Mouse (Mus musculus) heart, embryonic 12.5 days (tissue): ENCODE measurements around the gene Rab26. TPM values are rescaled to one million over a fixed set of nuclear protein-coding genes. Genes with fewer than 3 reads are reported as not detected.

Experiments
- ATAC-seq: fragments of 200-750 bp; cut with Nextera tagmentation; 2 replicates; pipeline ENCODE4 v1.8.0; 2017; ENCODE audit warnings: moderate TSS enrichment, moderate library complexity; ENCODE audit not compliant: insufficient number of reproducible peaks, low FRiP score
- H3K27ac ChIP-seq: fragments of 300-500 bp; sonication (generic); 2 replicates; pipeline ENCODE4 v1.5.1; 2016; ENCODE audit warnings: mild to moderate bottlenecking, moderate library complexity; ENCODE audit not compliant: poor library complexity, severe bottlenecking
- H3K27me3 ChIP-seq: fragments of 300-500 bp; sonication (generic); replicated peaks from 2 replicates; pipeline ENCODE4 v1.6.1; 2016; ENCODE audit warnings: mild to moderate bottlenecking, moderate library complexity
- H3K36me3 ChIP-seq: fragments of 300-500 bp; sonication (generic); 2 replicates; pipeline ENCODE4 v1.6.1; 2016; ENCODE audit warnings: mild to moderate bottlenecking, moderate library complexity
- H3K4me1 ChIP-seq: fragments of 300-500 bp; sonication (generic); replicated peaks from 2 replicates; pipeline ENCODE4 v1.6.1; 2016; ENCODE audit warnings: mild to moderate bottlenecking
- H3K4me2 ChIP-seq: fragments of 300-500 bp; sonication (generic); 2 replicates; pipeline ENCODE4 v1.6.1; 2016; ENCODE audit warnings: mild to moderate bottlenecking, moderate library complexity
- H3K4me3 ChIP-seq: fragments of 300-500 bp; sonication (generic); 2 replicates; pipeline ENCODE4 v1.5.1; 2016; ENCODE audit warnings: mild to moderate bottlenecking
- H3K9ac ChIP-seq: fragments of 300-500 bp; sonication (generic); 2 replicates; pipeline ENCODE4 v1.6.1; 2016; ENCODE audit warnings: mild to moderate bottlenecking, moderate library complexity
- H3K9me3 ChIP-seq: fragments of 300-500 bp; sonication (generic); replicated peaks from 2 replicates; pipeline ENCODE4 v1.6.1; 2016; ENCODE audit warnings: mild to moderate bottlenecking, moderate library complexity
- WGBS: fragments of 180-500 bp; shearing (Covaris S2); methylation state at CpG from one replicate; pipeline ENCODE4 v1.1.7; 2016; 5-methylcytosine and 5-hydroxymethylcytosine counted together
- polyA plus RNA-seq: library from polyadenylated mRNA; unstranded; fragments of >200 nt; fragmentation: Nextera tagmentation; extraction: Ambion mirVana; gene quantifications from 2 replicates; pipeline ENCODE4 v1.2.1, GENCODE M21; 2016

The Rab26 gene
- polyA plus RNA-seq, 1 experiment from 2014 or later = 1.2 TPM

GRCm38 (mm10) chr17:24488662-24489264, 45.2 kb downstream of the Rab26 start:
- ATAC-seq = peak; percentile 53
- no peaks in the 10 kb centered on the region for H3K9me3 ChIP-seq
- 1% methylated on average over 74 of the region's 81 CpGs for WGBS
- H3K36me3 ChIP-seq = no peaks in the 10 kb centered on the region
- peak overlapping the region; percentile 83 for H3K9ac ChIP-seq
- H3K4me1 ChIP-seq = peaks cover 18% of the 10 kb centered on the region
- H3K27me3 ChIP-seq = peaks cover 55% of the 10 kb centered on the region
- H3K4me2 ChIP-seq = peak overlapping the region; percentile 99
- no peak overlapping the region for H3K27ac ChIP-seq
- peak overlapping the region; percentile 64 for H3K4me3 ChIP-seq

GRCm38 (mm10) chr17:24488186-24488661, 45.8 kb downstream of the Rab26 start, which contains the start of gene Caskin1:
TSS of gene Caskin1 (plus strand) at chr17:24488601.
- H3K27ac ChIP-seq = no peak within 1 kb of the TSS
- peak within 1 kb of the TSS; percentile 83 for H3K9ac ChIP-seq
- H3K9me3 ChIP-seq = no peaks in the 10 kb centered on the region
- under 1% methylated on average over 43 of the region's 45 CpGs for WGBS
- peaks cover 18% of the 10 kb centered on the region for H3K4me1 ChIP-seq
- peak within 1 kb of the TSS; percentile 99 for H3K4me2 ChIP-seq
- H3K36me3 ChIP-seq = no peaks in the 10 kb centered on the region
- peaks cover 55% of the 10 kb centered on the region for H3K27me3 ChIP-seq
- peak within 1 kb of the TSS; percentile 64 for H3K4me3 ChIP-seq
- peak; percentile 31 for ATAC-seq

GRCm38 (mm10) chr17:24485090-24485860, 48.7 kb downstream of the Rab26 start:
- H3K9me3 ChIP-seq = no peaks in the 10 kb centered on the region
- 39% methylated on average over 11 of the region's 11 CpGs for WGBS

GRCm38 (mm10) chr17:24483495-24483894, 50.5 kb downstream of the Rab26 start:
- Histone ChIP-seq H3K27me3 (peaks cover 24% of the 10 kb centered on the region), H3K27ac (no peak overlapping the region), H3K9ac (no peak overlapping the region), H3K9me3 (no peaks in the 10 kb centered on the region), H3K36me3 (no peaks in the 10 kb centered on the region), H3K4me2 (no peak overlapping the region), H3K4me1 (peaks cover 17% of the 10 kb centered on the region), H3K4me3 (no peak overlapping the region)
- WGBS = 81% methylated on average over 3 of the region's 3 CpGs
- ATAC-seq = no peak

More at GRCm38 (mm10) chr17:24485090-24485860, 48.7 kb downstream of the Rab26 start:
- no peak for ATAC-seq
- Histone ChIP-seq H3K9ac (no peak overlapping the region), H3K4me3 (no peak overlapping the region), H3K27me3 (peaks cover 41% of the 10 kb centered on the region), H3K36me3 (no peaks in the 10 kb centered on the region), H3K4me2 (no peak overlapping the region), H3K4me1 (peaks cover 18% of the 10 kb centered on the region), H3K27ac (no peak overlapping the region)

GRCm38 (mm10) chr17:24481027-24481815, 52.8 kb downstream of the Rab26 start:
- H3K4me2 ChIP-seq = no peak overlapping the region
- peaks cover 15% of the 10 kb centered on the region for H3K36me3 ChIP-seq
- no peak overlapping the region for H3K4me3 ChIP-seq
- no peak overlapping the region for H3K27ac ChIP-seq
- peaks cover 21% of the 10 kb centered on the region for H3K4me1 ChIP-seq
- no peaks in the 10 kb centered on the region for H3K9me3 ChIP-seq
- 90% methylated on average over 20 of the region's 20 CpGs for WGBS
- H3K27me3 ChIP-seq = peaks cover 3% of the 10 kb centered on the region; the same call in 1 of the 2 replicates
- no peak for ATAC-seq
- no peak overlapping the region for H3K9ac ChIP-seq

GRCm38 (mm10) chr17:24480201-24480826, 53.7 kb downstream of the Rab26 start:
- no peak overlapping the region for H3K9ac ChIP-seq
- H3K4me2 ChIP-seq = no peak overlapping the region
- peaks cover 16% of the 10 kb centered on the region for H3K4me1 ChIP-seq
- no peak overlapping the region for H3K27ac ChIP-seq
- no peak overlapping the region for H3K4me3 ChIP-seq
- 38% methylated on average over 3 of the region's 3 CpGs for WGBS
- no peak for ATAC-seq
- H3K9me3 ChIP-seq = no peaks in the 10 kb centered on the region
- H3K27me3 ChIP-seq = no peaks in the 10 kb centered on the region; the same call in 1 of the 2 replicates
- peaks cover 24% of the 10 kb centered on the region for H3K36me3 ChIP-seq

GRCm38 (mm10) chr17:24479431-24479830, 54.6 kb downstream of the Rab26 start:
- Histone ChIP-seq H3K9me3 (no peaks in the 10 kb centered on the region), H3K27ac (no peak overlapping the region), H3K4me3 (peak overlapping the region; percentile 79; the same call in 1 of the 2 replicates), H3K36me3 (peaks cover 33% of the 10 kb centered on the region), H3K4me2 (peak overlapping the region; percentile 42), H3K27me3 (no peaks in the 10 kb centered on the region; the same call in 1 of the 2 replicates), H3K4me1 (peaks cover 16% of the 10 kb centered on the region), H3K9ac (no peak overlapping the region)
- ATAC-seq = no peak
- WGBS = 36% methylated on average over 1 of the region's 1 CpGs

- Histone ChIP-seq H3K36me3 (peaks cover 39% of the 10 kb centered on the region), H3K27ac (peak within 1 kb of the TSS; percentile 94), H3K4me3 (peak within 1 kb of the TSS; percentile 79), H3K4me2 (peak within 1 kb of the TSS; percentile 70), H3K9me3 (no peaks in the 10 kb centered on the region), H3K27me3 (no peaks in the 10 kb centered on the region; the same call in 1 of the 2 replicates), H3K4me1 (peaks cover 22% of the 10 kb centered on the region), H3K9ac (peak within 1 kb of the TSS; percentile 84)
- ATAC-seq = peak; percentile 93
- WGBS = under 1% methylated on average over 48 of the region's 48 CpGs
These were observed 55.2 kb downstream of the Rab26 start, which contains the start of gene Mlst8 for GRCm38 (mm10) chr17:24478663-24479380. TSS of gene Mlst8 (minus strand) at chr17:24479078.

- H3K9ac ChIP-seq = peak overlapping the region; percentile 84
- H3K27ac ChIP-seq = no peak overlapping the region
- H3K27me3 ChIP-seq = no peaks in the 10 kb centered on the region
- no peaks in the 10 kb centered on the region for H3K9me3 ChIP-seq
- ATAC-seq = peak; percentile 9; the same call in 1 of the 2 replicates
- H3K4me2 ChIP-seq = peak overlapping the region; percentile 70
- peaks cover 26% of the 10 kb centered on the region for H3K4me1 ChIP-seq
- 48% methylated on average over 11 of the region's 11 CpGs for WGBS
- H3K36me3 ChIP-seq = peaks cover 46% of the 10 kb centered on the region
- H3K4me3 ChIP-seq = peak overlapping the region; percentile 79
These were observed 55.9 kb downstream of the Rab26 start for GRCm38 (mm10) chr17:24477985-24478600.
